9 mouse cellular contexts compared by ENCODE assay signal in the genomic region with DNA sequence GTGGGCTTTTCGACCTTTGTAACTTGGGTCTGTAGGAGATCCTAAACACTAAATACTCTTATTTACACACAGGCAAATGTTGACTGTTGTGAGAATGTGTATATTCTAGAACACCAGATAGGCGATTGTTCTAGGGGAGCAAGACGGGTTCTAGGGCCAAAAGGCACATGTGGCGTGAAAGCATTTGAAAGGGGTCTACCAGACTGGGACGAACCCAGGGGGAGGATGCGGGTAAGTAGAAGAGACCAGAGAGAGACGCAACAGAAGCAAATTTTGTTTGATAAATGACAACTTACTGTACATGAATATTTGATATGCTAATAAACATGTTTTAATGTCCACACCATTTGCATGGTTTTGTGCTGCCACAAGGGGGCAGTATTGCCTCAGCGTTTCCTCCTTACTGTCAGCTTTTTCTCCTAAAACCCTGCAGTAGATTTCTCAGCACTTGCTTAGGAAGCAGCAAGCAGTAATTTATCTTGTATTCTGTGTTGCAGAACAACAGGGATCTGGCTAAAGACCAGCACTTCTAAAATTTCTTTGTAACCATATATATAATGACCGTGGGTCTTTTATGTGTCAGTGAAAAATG.
A peak's percentile ranks its signal among the peaks of the same experiment; 100 is the strongest.
DNase-seq lines count a peak whose midpoint lies in the region; ATAC-seq and TF ChIP-seq lines count a peak whose summit lies in the region.
"Had no signal": no experiment of that assay in that cellular context is flagged by ENCODE, and none has a peak within 500 bp of the region (broad histone marks: within the 10 kb centered on the region; RNA-seq: fewer than 3 reads in every experiment).

No protein-coding gene starts in this region.

- no peak for TF ChIP-seq EP300 in liver, postnatal 0 days (IDR thresholded peaks at IDR 0.05; ENCODE audit: low read depth)

- 48% methylated on average over 9 of the region's 9 CpGs for WGBS in liver, postnatal 0 days (ENCODE audit: insufficient replicate concordance)

- intact Hi-C loops in gastrocnemius, postnatal 36 days (cut with DNase I): loop anchor here (2.0 to 5.0 kb wide), 3 partner anchors 201 to 1116 kb away; no protein-coding TSS in a partner anchor

- H3K27me3 ChIP-seq in liver, postnatal 0 days (ENCODE audit: insufficient read depth, low read length): no peaks in the 10 kb centered on the region
- H3K27me3 ChIP-seq: embryonic facial prominence, embryonic 15.5 days had no signal

- no peak overlapping the region for H3K4me2 ChIP-seq in liver, postnatal 0 days (ENCODE audit: low read depth, low read length)
- H3K4me2 ChIP-seq: embryonic facial prominence, embryonic 15.5 days had no signal

- H3K4me1 ChIP-seq in liver, postnatal 0 days (ENCODE audit: insufficient read depth): no peaks in the 10 kb centered on the region
- H3K4me1 ChIP-seq: embryonic facial prominence, embryonic 15.5 days had no signal

- no peak overlapping the region for H3K27ac ChIP-seq in liver, postnatal 0 days (ENCODE audit: low read depth)

- H3K9ac ChIP-seq in liver, postnatal 0 days (replicated peaks): no peak overlapping the region
- H3K9ac ChIP-seq: embryonic facial prominence, embryonic 15.5 days had no signal

- ATAC-seq in liver, postnatal 0 days: no peak

- DNase-seq in A20 (ENCODE audit: low read depth, low spot score): peak; percentile 13
- peak; percentile 53 to 88 for DNase-seq in adrenal gland, adult (ENCODE audit: inconsistent age in 2 of 2, low spot score in 1 of 2)
- DNase-seq in embryo, embryonic 10 days (ENCODE audit: low spot score): peak; percentile 81
- DNase-seq in gastrocnemius, postnatal 36 days: peak; percentile 40 to 48
- peak; percentile 54 to 74 for DNase-seq in kidney, postnatal 25 days
- peak; percentile 58 for DNase-seq in liver, postnatal 0 days
- peak; percentile 33 for DNase-seq in ovary, adult 18-20 months (ENCODE audit: low spot score)
- peak; percentile 44 for DNase-seq in urinary bladder, adult 2 months (ENCODE audit: low spot score)

- no peak overlapping the region for H3K4me3 ChIP-seq in liver, postnatal 0 days (ENCODE audit: low read depth, low read length)
- H3K4me3 ChIP-seq: embryonic facial prominence, embryonic 15.5 days had no signal

- no peaks in the 10 kb centered on the region for H3K9me3 ChIP-seq in liver, postnatal 0 days (ENCODE audit: low read length)
- H3K9me3 ChIP-seq: embryonic facial prominence, embryonic 15.5 days had no signal

- no peaks in the 10 kb centered on the region for H3K36me3 ChIP-seq in liver, postnatal 0 days (replicated peaks; ENCODE audit: insufficient read depth, low read length)
- H3K36me3 ChIP-seq: embryonic facial prominence, embryonic 15.5 days had no signal

- TF ChIP-seq CTCF in liver, postnatal 0 days (IDR thresholded peaks at IDR 0.05; ENCODE audit: low read depth): peak; percentile 84

Comparison
In these comparisons a context has a peak if more than half of its experiments do, and no peak if none do; other contexts are left out.
1. DNase-seq: peak in every context shown above with its lines; median percentile 81 in embryo, embryonic 10 days; 70 in adrenal gland, adult; 64 in kidney, postnatal 25 days; 58 in liver, postnatal 0 days; 44 in gastrocnemius, postnatal 36 days; 44 in urinary bladder, adult 2 months; 33 in ovary, adult 18-20 months; 13 in A20.